Mouse (Mus musculus): Measurements from ENCODE around the gene Epha1.

Epha1 gene

DNA sequence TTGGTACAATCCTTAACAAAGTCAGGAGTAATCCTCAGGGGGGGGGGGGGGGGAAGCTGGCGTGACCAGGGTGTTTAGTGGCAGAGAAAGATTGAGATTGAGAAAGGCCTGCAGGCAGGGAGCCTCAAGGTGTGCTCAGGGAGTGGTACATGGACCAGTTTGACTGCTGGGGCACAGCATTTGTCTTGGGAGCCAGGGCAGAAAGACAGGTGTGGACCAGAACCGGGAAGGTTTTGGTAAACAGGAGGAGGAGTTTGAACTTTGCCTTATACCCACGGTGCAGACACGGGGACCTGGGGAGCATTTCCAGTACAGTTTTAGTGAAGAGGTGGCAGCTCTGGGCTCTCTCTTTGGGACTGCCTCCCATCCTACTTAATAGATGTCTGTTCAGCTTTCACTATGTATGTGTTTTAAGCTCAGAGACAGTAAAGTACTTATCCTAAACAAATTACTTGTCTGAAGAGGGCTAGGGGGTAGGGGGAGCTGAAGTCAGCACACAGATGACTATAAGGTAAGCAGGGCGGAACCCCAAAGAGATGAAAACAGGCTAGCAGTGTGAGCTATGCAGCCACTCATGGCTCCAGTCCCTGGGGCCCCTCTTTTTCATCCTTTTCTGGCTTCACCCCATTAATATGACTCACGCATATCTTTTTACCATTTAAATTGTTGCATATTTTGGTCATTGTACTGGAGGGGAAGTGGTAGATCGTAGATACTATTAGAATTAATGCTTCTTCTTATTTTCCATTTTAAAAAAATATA, 782 bp upstream of the Epha1 start:
- no peak for DNase-seq (ENCODE audit: low spot score)

DNA sequence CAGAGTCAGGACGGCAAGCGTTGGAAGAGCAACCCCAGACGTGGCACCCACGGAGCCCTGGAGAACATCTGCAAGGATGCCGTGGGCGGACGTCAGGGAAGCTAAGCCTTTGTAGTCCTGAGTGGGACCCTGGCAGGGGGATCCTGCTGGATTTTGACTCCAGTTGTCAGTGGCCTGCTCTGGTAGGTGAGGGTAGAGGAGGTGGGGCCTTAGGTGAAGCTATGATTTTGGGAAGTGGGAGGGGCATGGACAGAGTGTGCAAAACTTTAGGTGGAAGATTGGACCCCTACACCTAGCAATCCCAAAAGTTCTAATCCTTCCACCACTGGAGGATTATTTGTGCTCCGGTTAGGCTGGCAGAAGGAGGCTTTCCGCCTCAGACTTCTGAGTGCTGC, 650 bp downstream of the Epha1 start:
- DNase-seq (ENCODE audit: low spot score), result no peak

DNA sequence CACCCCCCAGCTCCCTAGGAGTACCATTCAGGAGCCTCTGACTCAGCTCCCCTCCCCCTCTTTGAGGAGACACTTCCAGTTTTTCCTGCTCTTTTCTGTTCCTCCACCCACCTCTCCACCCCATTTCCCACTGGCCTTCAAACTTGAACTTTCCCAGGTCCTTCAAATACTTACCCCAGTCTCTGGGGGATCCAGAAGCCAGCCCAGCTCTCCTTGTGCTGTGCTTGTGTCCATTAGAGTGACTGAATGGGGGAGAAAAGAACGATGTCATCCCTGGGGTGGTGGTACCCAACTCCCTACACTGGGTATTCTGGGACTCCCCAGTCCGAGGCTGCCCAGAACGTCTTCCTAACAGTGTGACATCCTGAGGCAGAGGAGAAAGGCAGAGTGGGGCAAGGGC, 1.1 kb downstream of the Epha1 start:
- DNase-seq (ENCODE audit: low spot score), result no peak

DNA sequence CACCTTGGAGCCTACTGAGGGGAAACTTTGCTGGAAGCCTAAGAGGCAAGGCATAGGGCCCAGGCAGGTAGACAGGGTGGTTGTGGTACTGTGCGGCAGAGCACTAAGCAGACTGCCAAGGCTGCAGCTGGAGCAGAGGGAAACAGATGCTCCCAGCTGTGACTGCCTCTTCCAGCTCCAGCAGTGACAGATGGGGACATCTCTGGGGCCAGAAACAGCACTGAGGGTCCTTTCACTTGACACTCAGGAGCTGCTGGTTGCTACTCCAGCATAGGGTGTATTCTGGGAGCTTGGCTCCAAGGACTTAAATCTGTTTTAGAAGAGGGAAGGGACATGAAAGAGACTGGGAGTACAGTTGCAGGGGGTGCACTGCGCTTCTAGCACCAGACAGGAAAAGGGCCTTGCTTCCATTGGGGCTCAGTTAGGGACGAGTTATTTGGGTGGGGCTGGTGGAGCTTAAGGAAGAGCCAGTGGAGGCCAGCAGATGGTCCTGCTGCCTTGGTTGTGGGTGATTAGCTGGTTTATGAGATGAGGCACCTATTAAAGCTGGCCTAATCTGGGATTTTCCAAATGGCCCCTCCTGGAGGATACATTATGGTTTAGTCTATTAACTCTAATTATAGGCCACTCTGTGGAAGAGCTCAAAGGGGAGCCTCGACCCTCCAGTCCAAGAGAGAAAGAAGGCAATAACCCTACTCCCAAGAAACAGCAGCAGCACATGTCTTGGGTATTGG, 2.3 kb downstream of the Epha1 start:
- DNase-seq (ENCODE audit: low spot score), result no peak

DNA sequence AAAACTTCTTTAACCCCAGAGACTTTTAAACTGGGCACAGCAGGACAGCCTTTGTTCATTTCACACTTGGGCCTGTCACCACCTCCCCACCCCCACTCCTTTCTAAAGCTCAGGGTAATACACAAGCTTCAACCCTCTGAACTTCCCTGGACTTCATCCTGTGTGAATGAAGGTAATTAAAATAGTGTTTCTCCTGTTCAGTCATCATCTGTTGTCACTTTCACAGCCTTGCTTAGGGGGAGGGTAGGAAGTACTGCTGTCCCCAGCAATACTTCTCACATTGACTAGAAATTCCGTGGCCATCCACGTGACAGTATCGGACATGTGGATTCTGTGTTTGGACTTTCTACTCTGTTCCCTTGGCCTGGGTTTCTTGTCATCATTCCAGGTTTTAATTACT, 3.2 kb downstream of the Epha1 start:
- no peak for DNase-seq (ENCODE audit: low spot score)

DNA sequence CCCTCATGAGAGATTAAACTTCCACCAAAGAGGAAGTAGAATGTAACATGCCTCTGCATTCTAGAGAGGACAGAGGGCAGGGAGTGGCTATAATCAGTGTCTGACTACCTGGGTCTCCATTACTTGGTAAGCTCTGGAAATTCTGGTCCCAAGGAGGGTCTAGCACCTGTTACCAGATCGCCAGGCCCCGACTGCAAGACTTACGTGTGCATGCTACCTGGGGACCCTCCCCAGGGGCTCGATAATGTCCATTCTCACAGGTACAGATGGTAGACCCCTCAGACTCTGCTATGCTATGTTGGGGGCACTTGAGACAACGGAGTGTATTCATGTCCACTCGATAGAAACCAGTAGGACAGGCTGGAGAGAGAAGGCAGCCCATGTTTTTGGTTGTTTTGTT, 7.9 kb downstream of the Epha1 start:
- no peak for DNase-seq (ENCODE audit: low spot score)

DNA sequence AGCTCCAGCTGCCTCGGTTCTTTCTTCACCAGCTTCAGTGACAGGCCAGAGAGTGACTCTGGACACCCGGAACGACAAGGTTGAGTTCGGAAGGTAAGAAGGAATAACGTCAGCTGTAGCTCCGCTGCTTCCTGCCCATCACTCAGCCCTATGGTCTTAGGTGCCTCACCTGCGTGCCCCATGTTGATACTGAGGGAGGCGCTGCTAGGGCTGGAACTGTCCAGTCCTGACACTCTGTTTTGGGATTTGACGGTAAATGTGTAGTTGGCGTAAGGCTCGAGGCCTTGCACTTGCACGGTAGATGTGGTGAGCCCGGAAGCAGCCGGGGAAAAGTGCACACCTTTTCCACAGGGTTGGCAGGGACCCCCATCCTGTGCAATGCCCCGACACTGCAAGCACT, 8.5 kb downstream of the Epha1 start:
- DNase-seq (ENCODE audit: low spot score), result no peak

DNA sequence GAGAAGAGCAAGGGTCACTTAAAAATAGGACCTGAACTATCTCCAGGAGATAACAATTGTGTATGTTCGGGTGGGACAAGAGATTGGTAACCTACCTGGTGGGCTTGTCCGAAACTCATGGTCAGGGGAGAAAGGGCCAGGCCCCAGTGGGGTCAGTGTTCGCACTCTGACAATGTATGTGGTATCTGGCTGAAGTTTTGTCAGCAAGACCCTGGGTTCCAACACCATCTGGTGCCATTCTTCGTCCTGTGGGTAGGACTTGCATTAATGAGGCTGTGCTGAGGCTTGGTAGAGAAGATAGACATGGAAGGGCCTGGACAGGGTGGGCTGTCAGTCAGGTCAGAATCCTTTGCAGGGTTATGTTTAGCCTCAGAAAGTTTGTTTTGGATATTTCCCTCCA, 9.0 kb downstream of the Epha1 start:
- no peak for DNase-seq (ENCODE audit: low spot score)

DNA sequence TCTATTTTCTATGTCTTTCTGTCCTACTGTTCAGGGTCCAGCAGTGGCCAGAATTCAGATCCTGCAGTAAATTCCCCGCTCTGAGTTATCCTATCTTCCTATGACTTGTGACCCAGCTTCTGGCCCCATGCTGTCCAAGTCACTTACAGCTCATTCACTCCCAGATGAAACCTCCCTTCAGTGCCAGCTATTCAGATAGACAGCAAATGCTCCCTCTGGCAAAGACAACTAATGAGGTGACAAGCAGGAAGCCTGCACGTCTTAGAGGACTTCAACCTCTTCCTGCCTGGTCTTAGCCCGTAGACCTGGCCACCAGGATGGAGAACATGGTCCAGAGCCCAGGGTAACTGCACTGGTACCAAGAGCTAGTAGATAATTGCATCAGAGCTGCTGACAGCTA, 10.1 kb downstream of the Epha1 start:
- DNase-seq (ENCODE audit: low spot score), result no peak

DNA sequence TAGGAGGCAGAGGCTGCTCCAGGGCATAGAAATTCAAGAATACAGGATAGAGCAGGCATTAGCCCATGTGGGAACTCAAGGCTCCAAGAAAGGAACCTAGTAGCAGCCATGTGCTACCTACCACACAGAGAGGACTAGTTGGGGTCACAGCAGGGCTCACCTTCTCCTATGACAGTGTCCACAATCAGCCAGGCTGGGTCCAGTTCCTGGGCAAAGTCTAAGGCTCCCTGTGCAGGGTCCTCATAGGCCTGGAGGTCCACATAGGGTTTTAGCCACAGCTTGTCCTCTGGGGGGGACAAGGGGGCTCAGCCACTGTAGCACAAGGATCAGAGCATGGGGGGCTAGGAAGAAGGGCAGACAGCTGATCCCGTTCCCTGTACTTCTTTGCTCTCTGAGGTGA, 10.6 kb downstream of the Epha1 start:
- DNase-seq (ENCODE audit: low spot score), result no peak

DNA sequence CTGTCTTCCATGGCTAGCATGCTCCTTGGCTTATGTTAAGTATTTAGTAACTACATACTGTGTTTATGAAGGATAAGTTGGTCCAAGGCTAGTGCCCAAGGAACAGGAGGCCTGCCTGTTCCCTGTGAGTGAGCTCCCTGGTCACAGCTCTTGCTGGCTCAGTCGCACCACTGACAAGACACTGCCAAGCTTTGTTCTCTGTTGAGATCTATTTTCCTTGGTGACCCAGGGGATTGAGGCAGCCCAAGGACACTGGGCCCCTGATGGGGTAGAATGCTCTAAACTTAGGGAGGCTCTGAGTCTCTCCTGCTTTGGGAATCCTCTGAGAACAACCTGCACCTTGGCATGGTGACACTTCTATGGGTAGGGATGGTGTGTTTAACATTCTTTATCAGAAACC, 11.0 kb downstream of the Epha1 start:
- DNase-seq (ENCODE audit: low spot score), result no peak

DNA sequence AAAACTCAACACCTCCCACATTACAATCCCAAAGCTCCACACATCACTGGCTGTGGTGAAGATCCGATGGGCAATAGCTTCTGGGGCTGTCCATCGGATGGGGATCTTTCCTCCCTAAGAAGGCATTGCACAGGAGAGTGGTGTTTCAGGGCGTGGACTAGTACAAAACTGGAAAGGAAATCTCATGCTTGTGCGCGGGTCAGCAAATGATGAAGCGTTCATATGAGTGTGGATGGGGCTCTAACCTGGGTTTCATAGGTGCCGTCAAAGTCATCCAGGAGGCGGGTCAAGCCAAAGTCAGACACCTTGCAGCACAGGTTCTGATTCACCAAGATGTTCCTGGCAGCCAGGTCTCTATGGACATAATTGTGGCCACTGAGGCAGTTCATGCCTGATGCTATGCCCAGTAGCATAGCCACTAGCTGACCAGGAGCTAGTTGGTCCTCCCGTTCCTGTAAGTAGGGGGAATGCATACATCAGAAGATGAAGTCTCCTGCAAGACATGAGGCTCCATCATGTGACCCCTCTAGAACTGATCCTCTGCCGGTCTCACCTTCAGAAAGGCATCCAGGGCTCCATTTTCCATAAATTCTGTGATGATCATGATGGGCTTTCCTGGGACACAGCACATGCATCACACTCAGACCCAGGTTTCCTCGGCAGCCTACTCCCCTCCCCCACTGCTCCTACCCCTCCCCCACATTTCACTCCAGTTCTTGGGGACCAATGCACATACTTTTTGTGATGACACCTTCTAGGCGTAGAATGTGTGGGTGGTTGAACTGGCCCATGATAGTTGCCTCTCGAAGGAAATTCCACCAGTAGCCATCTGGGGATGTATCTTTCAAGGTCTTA, 11.8 kb downstream of the Epha1 start:
- DNase-seq (ENCODE audit: low spot score), result no peak

DNA sequence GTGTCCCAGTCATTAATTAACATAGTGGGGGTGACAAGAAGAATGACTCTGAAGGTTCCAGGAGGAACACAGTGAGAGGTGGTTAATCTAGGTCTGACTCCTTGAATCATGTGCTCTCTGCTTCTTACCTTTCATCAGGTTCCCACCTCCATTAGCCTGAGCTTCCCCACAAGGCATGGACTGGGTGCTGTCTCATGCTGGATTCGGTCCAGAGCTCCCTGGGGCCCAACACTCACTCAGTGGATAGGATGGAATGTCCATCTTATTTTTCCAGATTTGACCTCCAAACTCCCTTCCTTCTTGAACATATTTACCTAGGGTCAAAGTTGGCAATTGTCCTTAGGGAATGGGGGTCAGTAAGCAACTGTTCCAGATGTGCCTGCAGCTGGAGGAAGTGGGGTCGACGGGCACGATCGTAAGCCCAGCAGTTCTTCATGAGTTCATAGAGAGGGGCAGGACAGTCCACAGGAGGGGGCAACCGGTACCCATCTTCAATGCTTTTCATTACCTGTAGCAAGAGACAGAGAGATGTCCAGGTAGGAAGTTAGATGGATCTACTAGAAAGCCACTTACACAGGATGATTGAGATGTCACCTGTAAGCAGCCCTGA, 12.7 kb downstream of the Epha1 start:
- no peak for DNase-seq (ENCODE audit: low spot score)

DNA sequence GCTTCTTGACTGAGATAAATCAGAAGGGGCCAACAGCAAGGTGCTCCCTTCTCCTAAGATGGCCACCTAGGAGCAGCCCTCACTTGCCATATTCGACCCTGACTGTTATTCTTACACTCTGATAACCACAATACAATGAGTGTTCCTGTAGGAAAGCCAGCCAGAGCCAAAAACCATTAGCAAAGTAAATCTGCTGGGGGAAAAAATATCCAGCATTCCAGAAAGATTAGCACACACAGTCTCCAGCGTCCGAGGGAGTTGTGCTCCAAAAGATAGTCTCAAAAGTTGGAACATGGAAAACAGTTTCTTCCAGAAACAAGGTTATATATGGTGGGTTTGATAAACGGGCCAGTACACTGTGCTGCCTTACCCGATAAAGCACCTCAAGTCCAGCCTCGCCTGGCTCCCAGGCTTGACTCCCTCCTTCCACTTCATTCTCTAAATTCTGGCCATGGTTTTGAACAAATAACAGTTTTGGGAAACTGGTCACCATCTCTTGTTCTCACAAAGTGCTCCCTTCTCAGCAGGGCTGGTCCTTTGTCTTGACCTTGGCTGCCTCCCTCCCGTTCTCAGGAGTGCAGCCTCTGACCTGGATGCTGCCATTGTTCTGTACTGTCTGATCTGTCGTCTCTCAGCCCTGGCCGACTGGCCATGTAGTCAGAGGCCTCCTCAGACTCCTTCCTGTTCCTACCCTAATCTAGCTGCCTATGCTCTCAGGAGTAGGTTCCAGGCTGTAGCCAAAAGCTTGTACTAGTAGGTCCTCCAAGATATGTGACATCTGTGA, 13.5 kb downstream of the Epha1 start:
- DNase-seq (ENCODE audit: low spot score), result no peak

DNA sequence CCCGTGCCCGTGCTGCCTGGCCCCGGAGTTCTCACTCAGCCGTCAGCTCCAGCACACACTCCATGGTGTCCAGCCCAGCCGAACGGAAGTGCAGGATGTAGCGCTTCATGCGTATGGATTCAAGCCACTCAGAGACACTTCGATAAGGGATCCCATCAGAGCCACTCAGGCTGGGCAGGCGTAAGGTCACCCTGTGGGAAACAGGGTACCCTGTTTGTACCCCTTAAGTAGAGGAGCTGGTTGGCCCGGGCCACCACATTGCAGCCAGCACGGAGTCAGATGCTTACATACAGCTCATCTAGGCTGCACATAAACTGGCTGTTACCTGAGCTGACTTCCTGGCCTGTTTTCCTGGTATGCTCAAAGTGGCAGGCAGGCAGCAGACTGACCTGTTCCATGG, 14.2 kb downstream of the Epha1 start:
- DNase-seq (ENCODE audit: low spot score), result no peak

DNA sequence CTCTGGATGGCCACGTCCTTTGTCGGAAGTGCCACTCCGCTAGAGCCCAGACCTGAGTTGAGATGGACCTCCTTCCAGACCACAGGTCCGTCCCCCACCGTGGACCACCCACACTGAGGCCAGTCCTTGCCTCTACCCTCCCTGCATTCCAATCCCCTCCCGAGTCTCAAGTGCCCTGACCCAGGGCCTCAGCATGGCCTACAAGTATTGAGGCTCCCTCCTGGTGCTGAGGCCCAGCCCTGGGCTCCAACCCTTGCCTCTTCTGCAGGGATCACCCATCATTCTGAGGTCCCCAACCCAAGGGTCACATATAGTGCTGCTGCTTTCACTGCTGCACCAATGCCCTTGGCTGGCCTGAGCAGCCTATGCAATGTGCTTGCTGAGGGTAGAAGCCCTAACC, 15.2 kb downstream of the Epha1 start:
- no peak for DNase-seq (ENCODE audit: low spot score)

DNA sequence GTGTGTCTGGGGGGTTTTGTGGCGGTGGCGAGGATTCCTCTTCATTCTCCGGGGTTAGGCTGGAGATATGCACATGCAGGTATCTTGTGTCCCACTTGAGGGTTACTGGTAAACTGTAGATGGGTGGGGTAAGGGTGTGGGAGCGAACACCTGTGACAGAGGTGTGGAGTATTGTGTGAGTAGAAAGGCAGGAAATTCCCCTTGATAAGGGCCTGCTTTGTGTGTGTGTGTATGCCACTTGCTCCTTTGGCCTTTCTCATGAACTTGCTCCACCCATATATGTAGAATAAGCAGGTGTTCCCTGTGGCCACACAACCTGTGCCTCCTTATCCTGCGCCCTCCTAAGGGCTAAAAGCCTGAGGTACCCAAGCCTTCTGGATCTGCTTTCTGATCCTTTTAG, 16.2 kb downstream of the Epha1 start:
- DNase-seq (ENCODE audit: low spot score), result no peak

DNA sequence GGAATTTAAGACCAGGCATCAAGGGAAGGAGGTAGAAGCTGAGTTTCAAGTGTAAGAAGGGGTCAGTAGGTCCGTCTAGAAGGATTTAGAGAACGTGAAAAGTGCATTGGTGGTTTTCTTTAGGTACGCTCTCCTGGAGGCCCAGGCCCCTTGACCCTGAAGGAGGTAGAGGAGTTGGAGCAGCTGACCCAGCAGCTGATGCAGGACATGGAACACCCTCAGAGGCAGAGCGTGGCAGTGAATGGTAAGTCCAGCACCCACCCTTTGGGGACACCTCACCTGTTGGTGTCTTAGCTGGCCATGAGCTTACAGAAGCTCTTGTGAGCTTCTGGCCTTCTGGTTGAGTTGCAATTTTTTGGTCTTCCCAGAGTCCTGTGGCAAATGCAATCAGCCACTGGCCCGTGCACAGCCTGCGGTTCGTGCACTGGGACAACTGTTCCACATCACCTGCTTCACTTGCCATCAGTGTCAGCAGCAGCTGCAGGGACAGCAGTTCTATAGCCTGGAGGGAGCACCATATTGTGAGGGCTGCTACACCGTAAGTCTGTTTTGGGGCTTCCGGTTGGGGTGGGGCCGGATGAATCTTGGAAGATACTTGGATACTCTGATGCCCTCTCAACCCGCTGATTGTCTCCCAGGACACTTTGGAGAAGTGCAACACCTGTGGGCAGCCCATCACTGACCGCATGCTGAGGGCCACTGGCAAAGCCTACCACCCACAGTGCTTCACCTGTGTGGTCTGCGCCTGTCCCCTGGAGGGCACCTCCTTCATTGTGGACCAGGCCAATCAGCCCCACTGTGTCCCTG, 17.1 kb downstream of the Epha1 start:
- no peak for DNase-seq (ENCODE audit: low spot score)

DNA sequence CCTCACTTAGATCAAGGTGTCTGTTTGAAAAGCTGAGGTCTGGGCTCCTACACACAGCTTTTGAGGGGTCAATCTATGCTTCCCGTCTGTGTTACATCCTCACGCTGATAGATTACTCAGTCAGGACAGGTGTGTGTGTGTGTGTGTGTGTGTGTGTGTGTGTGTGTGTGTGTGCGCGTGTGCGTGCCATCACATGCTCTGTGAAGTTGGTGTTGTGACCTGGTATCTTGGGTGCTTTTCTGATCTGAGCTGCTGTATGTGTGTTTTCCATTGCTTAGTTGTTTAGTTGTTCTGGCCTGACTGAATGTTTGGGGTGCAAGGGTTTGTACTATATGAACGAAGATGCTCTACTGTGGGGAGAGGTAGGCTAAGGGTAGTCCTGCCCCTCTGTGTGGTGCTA, 17.7 kb downstream of the Epha1 start:
- no peak for DNase-seq (ENCODE audit: low spot score)

DNA sequence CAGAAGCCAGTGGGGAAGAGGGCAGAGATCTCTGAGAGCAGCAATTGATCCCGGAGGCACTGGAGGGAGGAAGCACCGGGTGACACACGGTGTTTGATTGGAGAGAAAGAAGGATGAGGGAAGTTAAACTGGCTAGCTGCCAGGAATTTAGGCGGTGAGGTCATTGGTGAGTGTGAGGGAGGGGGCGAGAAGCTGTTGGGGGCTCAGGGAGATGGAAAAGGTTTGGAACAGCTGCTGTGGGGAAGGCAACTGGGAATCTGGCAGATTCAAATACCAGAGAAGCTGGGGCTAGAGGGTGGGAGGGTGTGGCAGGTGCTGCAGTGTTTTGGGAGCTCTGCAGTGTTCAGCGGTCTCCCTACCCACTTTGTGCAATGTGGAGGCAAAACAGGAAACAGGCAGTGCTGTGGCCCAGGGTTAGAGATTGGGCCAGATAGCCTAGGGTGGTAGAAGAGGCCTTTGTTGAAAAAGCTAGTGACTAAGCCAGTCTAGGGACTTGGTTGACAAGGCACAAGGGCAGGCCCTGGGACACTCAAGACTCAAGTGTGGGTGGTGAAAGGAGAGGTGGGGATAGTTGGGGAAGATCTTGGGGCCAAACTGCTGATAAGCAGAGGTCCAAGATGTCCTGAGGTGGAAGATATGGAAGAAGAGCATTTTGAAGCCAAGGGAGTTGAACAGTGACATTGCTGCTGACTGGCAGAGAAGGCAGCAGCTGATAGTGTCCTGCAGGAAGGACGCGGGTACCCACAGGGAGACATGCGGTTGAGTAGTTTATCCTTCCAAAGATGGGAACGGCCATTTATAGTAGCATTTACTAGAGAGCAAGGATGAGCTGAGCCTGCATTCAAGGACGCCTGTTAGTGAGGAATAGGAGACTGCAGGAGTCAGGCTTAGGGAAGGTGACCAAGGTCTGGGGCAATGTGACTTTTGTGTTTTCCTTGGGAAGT, 18.7 kb downstream of the Epha1 start:
- DNase-seq (ENCODE audit: low spot score), result no peak

All from spleen, adult 12 weeks (tissue).